Mouse (Mus musculus): ENCODE results near the gene Zmynd12. TPM values are rescaled to one million over a fixed set of nuclear protein-coding genes. Genes with fewer than 3 reads are reported as not detected.

Zmynd12 gene
- 1 to 10 TPM; 3.7 to 9.4 (median 6.6) TPM for total RNA-seq (2022)

GRCm38 (mm10) chr4:119422294-119422964 is at the start of gene Zmynd12, which contains the start of gene Ppcs:
TSS of gene Zmynd12 (plus strand) at chr4:119422814.
TSS of gene Ppcs (minus strand) at chr4:119422420.
- peak; percentile 92 for DNase-seq

DNA sequence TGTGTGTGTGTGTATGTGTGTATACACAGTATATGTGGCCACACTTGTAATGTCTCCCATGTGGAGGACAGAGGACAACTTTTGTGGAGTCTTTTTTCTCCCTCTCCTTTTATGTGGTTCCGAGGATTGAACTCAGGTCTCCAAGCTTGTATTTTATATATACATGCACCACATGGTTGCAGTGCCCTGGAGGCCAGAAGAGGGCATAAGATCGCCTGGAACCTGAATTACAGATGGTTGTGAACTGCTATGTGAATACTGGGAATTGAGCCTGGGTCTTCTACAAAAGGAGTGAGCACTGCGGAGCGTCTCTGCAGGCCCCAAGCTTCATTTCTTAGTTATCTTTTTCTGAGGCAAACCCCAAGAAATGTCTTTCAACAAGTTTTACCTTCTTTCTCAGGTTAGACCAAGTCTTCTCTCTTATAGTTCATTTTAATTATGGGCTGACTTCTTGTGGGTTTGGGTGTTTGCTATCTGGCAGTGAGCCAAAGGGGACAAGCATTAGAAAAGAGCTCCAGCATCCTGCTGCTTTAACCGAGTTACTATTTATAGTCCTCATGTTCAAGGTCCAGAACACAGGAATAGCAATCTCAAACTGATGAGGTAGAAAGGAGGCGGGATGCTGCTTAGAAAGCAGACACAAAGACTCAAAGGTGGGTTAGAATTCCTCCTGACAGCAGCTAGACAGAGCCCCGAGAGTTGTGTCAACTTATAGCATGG is 41.0 kb upstream of the Zmynd12 start:
- DNase-seq = no peak

DNA sequence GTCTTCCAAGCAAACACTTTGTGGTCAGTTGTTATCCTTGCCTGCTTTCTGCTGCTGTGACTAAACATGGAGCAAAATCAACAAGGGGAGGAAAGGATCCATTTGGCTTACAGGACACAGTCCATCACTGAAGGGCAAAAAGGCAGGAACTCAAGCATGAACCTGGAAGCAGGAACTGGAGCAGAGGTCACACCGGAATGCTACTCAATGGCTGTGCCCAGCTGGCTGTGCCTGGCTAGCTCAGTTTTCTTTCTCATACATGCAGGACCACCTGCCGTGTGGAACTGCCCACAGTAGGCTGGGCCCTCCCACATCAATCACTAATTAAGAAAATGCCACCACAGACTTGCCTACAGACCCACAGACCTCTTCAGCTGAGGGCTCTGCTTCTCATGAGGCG is 33.4 kb upstream of the Zmynd12 start:
- no peak for DNase-seq

DNA sequence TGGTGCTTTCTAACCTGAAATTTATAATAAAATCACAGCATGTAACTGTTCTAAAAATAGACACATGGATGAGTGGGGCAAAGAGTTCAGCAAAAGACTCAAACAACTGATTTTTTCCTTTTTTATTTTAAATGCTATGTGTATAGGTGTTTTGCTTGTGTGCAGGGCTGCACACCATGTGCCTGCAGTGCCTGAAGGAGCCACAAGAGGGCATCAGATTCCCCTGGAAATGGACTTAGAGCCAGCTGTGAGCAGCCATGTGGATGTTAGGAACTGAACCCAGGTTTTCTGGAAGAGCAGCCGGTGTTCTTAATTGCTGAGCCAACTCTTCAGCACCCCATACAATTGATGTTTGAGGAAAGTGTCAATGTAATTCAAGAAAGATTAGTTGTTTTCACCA is 32.2 kb upstream of the Zmynd12 start:
- no peak for DNase-seq

- no peak for DNase-seq
These were observed 23.9 kb upstream of the Zmynd12 start for GRCm38 (mm10) chr4:119398751-119399150.

GRCm38 (mm10) chr4:119400896-119401295 is 21.7 kb upstream of the Zmynd12 start:
- no peak for DNase-seq

- no peak for DNase-seq
These were observed 19.2 kb upstream of the Zmynd12 start for GRCm38 (mm10) chr4:119403431-119403830.

DNA sequence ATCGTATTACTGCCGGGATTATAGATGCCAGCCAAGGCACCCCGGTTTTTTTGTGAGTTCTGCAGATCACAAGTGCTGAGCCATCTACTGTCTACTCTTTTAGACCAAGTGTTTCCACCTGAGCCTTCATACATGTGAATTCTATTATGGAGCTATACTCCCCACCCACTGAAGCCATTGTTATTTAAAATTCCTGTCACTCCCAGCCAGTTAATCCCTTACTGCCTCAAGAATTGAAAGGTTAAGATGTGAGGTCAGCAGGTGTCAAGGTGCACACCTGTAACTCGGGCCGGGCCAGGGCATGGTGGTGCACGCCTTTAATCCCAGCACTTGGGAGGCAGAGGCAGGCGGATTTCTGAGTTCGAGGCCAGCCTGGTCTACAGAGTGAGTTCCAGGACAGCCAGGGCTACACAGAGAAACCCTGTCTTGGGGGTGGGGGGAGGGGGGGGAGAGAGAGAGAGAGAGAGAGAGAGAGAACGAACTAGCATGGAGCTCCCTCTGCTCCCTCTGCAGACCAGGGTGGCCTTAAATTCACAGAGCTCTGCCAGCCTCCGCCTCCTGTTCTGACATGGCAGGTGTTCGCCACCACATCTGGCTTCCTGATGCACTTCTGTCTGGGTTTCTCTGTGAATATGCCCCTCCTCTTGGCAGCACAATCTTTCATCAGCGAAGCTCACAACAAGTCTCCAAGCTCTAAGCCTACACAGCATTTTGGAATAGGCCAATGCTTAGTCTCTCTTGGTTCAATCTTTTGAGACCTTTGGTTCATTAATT is 10.6 kb upstream of the Zmynd12 start:
- DNase-seq = no peak

DNA sequence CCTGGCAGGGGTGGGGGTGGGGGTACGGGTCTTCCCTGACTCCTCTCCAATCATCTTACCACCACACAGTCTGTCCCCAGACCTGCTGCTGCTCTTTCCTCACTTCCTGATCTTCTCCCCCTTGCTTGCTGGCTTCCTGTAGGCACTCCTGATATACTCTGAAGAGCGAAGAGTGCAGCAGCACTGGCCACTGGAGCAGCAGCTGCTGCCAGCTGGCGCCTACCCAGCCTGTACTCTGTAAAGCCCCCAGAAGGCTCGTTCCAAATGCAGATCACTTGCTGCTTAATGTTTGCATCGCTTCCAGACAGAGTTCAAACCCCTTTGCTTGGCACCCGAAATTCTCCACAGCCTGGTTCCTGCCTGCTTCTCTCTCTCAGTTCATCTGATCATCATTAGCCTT is 9.8 kb upstream of the Zmynd12 start:
- DNase-seq = no peak

DNA sequence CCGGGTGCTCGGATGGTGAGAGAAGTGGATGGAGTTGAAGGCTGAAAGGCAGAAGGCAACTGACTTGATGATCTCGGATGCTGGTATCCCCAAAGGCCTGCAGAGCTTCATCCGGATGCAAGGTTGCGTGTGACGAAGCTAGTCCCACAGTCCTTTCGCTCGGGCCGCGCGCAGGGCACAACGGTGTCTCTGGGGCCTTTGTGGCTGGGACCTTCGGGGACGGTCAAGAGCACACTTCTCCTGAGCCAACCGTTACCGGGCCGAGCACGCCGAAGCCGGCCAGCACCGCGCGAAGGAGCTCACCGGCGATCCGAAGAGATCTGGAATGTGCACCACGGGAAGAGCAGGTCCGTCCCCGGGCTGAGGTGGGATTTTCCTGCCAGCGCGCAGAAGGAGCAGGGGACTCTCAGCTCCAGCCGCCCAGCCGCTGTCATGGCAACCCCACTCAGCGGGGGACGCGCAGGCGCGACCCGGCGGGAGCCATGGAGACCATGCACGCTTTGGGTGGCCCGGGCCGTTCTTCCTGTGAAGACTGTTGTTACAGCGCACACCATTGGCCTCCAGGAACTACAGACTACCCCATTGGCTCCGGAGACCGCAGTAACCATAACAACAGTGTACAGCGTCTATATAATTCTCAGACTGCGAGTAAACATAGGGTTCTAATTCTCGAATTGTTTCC is 7.4 kb upstream of the Zmynd12 start, which contains the start of gene Ccdc30:
Gene Ccdc30 (minus strand): TSS at position 450 of the 682 bp plus-strand sequence.
- DNase-seq = peak; percentile 91

DNA sequence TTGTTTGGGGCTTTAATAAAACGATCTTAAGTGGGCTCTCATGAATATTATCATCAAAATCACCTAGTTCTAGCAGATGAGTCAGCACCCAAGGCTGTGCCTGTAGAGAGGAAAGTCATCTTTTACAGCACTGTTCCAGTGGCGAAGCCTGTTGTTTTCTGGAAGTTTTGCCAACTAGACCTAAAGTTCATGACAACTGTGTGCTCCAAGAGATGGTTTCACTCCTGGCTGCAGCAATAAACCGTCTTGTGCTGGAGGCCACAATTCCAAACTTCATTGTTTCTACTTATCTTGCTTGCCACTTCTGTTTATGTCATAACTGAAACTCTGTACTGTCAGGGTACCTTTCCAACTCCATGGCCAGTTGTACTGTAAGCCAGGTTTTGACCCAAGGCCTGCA is 5.3 kb upstream of the Zmynd12 start:
- DNase-seq = peak; percentile 36

DNA sequence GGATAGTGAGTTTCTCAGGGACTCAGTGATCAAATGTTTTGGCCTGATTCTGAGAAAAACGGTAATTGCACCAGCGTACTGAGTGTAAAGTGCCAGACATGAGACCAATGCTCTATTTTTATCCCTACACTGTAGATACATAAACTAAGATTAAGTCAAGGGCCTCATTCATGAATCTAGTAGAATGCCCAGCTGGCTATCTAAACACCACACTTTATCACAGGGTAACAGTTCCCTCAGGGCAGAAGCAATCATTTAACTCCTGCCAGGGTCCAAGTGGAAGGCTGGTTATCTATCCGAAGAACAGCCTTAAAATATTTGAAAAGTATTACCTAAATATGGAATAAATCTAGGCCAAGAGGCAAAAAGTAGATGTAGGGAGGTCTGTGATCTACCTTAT is 4.7 kb upstream of the Zmynd12 start:
- no peak for DNase-seq

- DNase-seq = peak; percentile 37
These were observed 1.4 kb upstream of the Zmynd12 start for GRCm38 (mm10) chr4:119421191-119421590.

GRCm38 (mm10) chr4:119421921-119422293 is 707 bp upstream of the Zmynd12 start:
- peak; percentile 21 for DNase-seq

DNA sequence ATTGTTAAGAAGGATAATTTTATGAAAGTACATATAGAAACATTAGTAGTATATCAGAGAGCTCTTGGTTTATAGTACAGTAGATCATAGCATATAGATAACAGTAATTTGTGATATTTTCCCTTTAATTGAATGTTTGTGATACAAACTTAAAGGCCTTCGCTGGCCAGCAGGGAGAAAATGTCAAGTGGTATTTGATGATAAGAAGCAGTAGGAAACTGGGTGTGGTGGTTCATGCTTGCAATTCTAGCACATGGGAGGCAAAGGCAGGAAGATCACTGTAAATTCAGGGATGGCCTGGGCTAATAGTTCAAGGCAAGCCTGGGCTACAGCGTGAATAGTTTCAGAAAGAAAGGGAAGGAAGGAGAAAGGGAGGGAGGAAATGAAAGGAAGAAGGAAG is 2.5 kb downstream of the Zmynd12 start:
- DNase-seq = no peak

GRCm38 (mm10) chr4:119425601-119426000 is 3.0 kb downstream of the Zmynd12 start:
- DNase-seq = no peak

GRCm38 (mm10) chr4:119427680-119428079 is 5.1 kb downstream of the Zmynd12 start:
- peak; percentile 29 for DNase-seq

- peak; percentile 25 for DNase-seq
These were observed 8.1 kb downstream of the Zmynd12 start for GRCm38 (mm10) chr4:119430678-119431077.

GRCm38 (mm10) chr4:119437936-119438335 is 15.3 kb downstream of the Zmynd12 start:
- no peak for DNase-seq

GRCm38 (mm10) chr4:119441836-119442235 is 19.2 kb downstream of the Zmynd12 start:
- DNase-seq = no peak

- DNase-seq = no peak
These were observed 19.9 kb downstream of the Zmynd12 start for GRCm38 (mm10) chr4:119442539-119442938.

- DNase-seq = no peak
These were observed 24.6 kb downstream of the Zmynd12 start for GRCm38 (mm10) chr4:119447261-119447660.

DNA sequence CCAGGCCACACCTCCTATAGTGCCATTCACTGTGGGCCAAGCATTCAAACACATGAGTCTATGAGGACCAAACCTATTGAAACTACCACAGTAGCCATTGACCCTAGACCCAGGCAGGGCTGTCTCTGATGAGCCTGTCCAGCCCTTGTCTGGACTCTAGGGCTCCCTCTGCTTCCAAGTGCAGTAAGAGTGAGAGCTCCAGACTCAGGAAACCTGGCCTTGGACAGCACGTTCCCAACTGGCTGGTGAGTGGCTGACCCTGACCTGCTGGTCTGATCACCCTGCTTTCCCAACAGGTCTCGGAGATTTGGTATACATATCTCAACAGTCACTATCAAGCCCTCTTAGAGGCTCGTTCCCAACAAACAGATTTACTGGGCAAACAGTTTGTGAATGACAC is 25.2 kb downstream of the Zmynd12 start:
- peak; percentile 56 for DNase-seq
